Mouse (Mus musculus) liver, postnatal 0 days (tissue): ENCODE data around the gene Prkaca.

Experiments used
- CTCF ChIP-seq: sonication (generic); IDR thresholded peaks from 2 replicates; pipeline ENCODE4 v1.5.1; 2016; ENCODE audit warnings: antibody characterized with exemption, low read depth
- EP300 ChIP-seq: IDR thresholded peaks from 2 replicates; pipeline ENCODE4 v1.6.1; 2016; ENCODE audit warnings: antibody characterized with exemption, low read depth, mild to moderate bottlenecking

DNA sequence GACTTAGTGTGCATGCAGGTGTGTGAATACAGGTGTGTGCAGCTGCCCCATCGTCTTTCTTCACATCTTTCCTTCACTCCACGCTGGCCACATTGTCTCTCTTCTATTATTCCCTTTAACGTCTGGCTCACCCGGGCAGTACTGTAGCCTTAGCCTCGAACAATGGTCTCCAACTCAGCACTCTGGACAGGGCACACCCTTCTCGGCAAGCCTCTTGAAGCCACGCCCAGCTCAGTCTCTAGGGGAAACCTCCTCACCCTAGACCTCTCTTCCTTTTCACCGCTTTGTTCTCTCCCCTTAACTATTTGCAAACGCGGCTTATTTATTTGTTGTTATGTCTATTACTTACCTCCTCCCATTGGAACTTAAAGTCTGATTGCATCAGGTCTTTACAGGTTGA is 54.7 kb downstream of the Prkaca start:
- TF ChIP-seq CTCF (no peak), EP300 (no peak)
